Mouse (Mus musculus) intestine, postnatal 0 days (tissue): Measurements from ENCODE around the gene Zfand3. TPM values are rescaled to one million over a fixed set of nuclear protein-coding genes. Genes with fewer than 3 reads are reported as not detected.

Experiments used
- ATAC-seq: fragments of 200-750 bp; cut with Nextera tagmentation; 2 replicates; pipeline ENCODE4 v1.8.0; 2017; ENCODE audit warnings: mild to moderate bottlenecking, moderate TSS enrichment, moderate library complexity
- H3K27ac ChIP-seq: fragments of 300-500 bp; sonication (generic); 2 replicates; pipeline ENCODE4 v1.5.1; 2014; ENCODE audit warnings: mild to moderate bottlenecking, low read depth, low read length, moderate library complexity
- H3K27me3 ChIP-seq: fragments of 300-500 bp; sonication (generic); replicated peaks from 2 replicates; pipeline ENCODE4 v1.6.1; 2014; ENCODE audit warnings: low read length, mixed read lengths; ENCODE audit not compliant: control insufficient read depth, insufficient read depth
- H3K36me3 ChIP-seq: fragments of 300-500 bp; sonication (generic); 2 replicates; pipeline ENCODE4 v1.6.1; 2014; ENCODE audit warnings: mild to moderate bottlenecking, moderate library complexity; ENCODE audit not compliant: control insufficient read depth, insufficient read depth
- H3K4me1 ChIP-seq: fragments of 300-500 bp; sonication (generic); replicated peaks from 2 replicates; pipeline ENCODE4 v1.6.1; 2014; ENCODE audit warnings: antibody characterized with exemption, low read length, mixed read lengths; ENCODE audit not compliant: control insufficient read depth, insufficient read depth
- H3K4me2 ChIP-seq: fragments of 300-500 bp; sonication (generic); replicated peaks from 2 replicates; pipeline ENCODE4 v1.6.1; 2014; ENCODE audit warnings: low read depth, mild to moderate bottlenecking, moderate library complexity
- H3K4me3 ChIP-seq: fragments of 300-500 bp; sonication (generic); 2 replicates; pipeline ENCODE4 v1.5.1; 2014; ENCODE audit warnings: low read depth, low read length
- H3K9ac ChIP-seq: fragments of 300-500 bp; sonication (generic); 2 replicates; pipeline ENCODE4 v1.6.1; 2014; ENCODE audit warnings: mild to moderate bottlenecking, low read depth, low read length
- H3K9me3 ChIP-seq: fragments of 300-500 bp; sonication (generic); 2 replicates; pipeline ENCODE4 v1.6.1; 2016; ENCODE audit warnings: mixed run types; ENCODE audit not compliant: control insufficient read depth
- CTCF ChIP-seq: sonication (generic); IDR thresholded peaks from 2 replicates; pipeline ENCODE4 v1.5.1; 2016; ENCODE audit warnings: low read depth, mild to moderate bottlenecking, control low read depth, antibody characterized with exemption, moderate library complexity
- WGBS: fragments of 180-500 bp; shearing (Covaris S2); extraction: QIAGEN DNeasy Blood & Tissue Kit; methylation state at CpG from one replicate; pipeline ENCODE4 v1.1.7; 2014; 5-methylcytosine and 5-hydroxymethylcytosine counted together
- polyA plus RNA-seq: library from polyadenylated mRNA; unstranded; fragments of >200 nt; fragmentation: Nextera tagmentation; extraction: Ambion mirVana; gene quantifications from 2 replicates; pipeline ENCODE4 v1.2.1, GENCODE M21; 2015

Gene Zfand3
- polyA plus RNA-seq, 1 experiment from 2014 or later: 38.0 TPM

DNA sequence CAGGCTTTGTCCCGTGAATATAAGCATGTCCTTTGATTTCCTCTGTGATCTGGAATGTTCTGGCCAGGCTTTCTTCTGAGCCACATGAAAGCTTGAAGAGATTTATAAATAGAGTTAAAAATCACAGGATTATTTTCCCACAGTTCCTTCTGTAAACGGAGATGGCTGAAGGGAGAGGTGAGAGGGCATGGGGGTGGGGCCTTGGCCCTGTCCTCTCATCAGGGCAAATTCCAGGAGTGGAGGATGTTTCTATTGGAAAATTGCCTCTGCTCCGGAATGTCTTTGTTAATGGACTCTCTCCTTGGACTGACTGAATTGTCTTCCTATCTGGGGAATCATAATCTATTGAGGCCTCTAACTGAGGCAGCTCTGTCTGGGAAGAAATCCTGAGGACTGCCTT lies 19.0 kb upstream of the Zfand3 start:
- Histone ChIP-seq H3K4me2 (no peak overlapping the region), H3K36me3 (no peaks in the 10 kb centered on the region), H3K4me3 (no peak overlapping the region), H3K27me3 (no peaks in the 10 kb centered on the region), H3K4me1 (no peaks in the 10 kb centered on the region), H3K27ac (no peak overlapping the region), H3K9ac (no peak overlapping the region), H3K9me3 (no peaks in the 10 kb centered on the region)
- WGBS: 16% methylated on average over 3 of the region's 3 CpGs
- no peak for ATAC-seq
- TF ChIP-seq CTCF: no peak

DNA sequence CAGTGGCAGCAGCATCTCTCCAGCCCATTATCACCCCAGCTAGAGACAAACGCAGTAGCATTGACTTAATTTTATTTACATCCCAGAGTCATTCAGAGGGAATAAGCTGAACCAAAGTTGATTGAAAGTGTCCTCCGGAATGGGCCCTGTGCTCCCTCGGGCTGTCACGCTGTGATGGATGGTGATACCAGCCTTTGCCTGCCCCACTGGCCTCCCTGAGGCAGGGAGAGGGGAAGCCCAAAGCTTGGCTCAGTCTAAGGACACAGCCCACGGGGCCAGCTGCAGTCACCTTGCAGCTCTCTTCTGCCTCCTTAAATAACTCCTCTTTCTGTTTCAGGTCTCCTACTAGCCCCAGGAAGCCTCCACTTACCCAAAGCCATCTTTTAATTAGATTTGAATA lies 16.4 kb upstream of the Zfand3 start:
- Histone ChIP-seq H3K27ac (no peak overlapping the region), H3K36me3 (no peaks in the 10 kb centered on the region), H3K27me3 (no peaks in the 10 kb centered on the region), H3K4me2 (no peak overlapping the region), H3K4me1 (no peaks in the 10 kb centered on the region), H3K9ac (no peak overlapping the region), H3K9me3 (no peaks in the 10 kb centered on the region), H3K4me3 (no peak overlapping the region)
- WGBS: 26% methylated on average over 5 of the region's 5 CpGs
- no peak for TF ChIP-seq CTCF
- no peak for ATAC-seq

DNA sequence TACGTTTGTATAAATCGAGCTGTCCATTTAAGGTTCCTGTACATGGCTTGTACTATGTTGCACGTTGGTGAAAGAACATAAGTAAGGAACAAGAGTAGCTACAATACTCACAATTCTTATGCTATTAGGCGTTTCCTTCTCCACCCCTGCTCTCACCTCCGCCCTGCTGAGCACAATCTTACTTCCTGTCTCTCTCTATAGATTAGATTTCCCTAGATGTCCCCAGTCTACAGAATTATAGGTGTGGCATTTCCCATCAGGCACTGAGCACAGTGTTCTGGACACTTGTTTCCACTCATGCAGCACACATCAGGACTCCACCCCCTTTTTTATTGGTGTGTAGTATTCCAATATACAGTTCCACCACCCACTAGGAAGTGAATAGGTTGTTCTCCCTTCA lies 14.9 kb upstream of the Zfand3 start:
- TF ChIP-seq CTCF: no peak
- Histone ChIP-seq H3K4me3 (no peak overlapping the region), H3K9ac (no peak overlapping the region), H3K4me1 (no peaks in the 10 kb centered on the region), H3K9me3 (no peaks in the 10 kb centered on the region), H3K4me2 (no peak overlapping the region), H3K36me3 (no peaks in the 10 kb centered on the region), H3K27ac (no peak overlapping the region), H3K27me3 (no peaks in the 10 kb centered on the region)
- ATAC-seq: no peak
- WGBS: 83% methylated on average over 5 of the region's 5 CpGs

DNA sequence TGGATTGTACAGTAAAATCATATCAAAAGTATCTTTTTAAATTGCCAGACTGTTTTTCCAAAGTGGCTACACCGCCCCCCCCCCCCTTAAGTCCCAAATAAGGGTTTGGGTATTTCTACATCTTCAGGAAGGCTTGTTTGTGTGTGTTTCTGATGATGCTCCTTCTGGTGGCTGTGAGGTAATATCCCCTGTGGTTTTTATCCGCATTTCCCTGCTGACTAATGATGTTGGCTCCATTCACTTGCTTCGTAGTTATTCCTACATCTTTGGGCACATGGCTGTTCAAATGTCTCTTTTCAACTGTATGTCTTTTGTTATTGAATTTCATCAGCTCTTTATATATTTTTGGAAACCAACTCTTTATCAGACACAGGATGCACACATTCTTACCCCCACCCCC lies 14.4 kb upstream of the Zfand3 start:
- no peaks in the 10 kb centered on the region for H3K9me3 ChIP-seq
- H3K36me3 ChIP-seq: no peaks in the 10 kb centered on the region
- H3K27ac ChIP-seq: no peak overlapping the region
- H3K4me2 ChIP-seq: no peak overlapping the region
- no peak for ATAC-seq
- no peak overlapping the region for H3K9ac ChIP-seq
- no peak for TF ChIP-seq CTCF
- 92% methylated on average over 3 of the region's 3 CpGs for WGBS
- no peak overlapping the region for H3K4me3 ChIP-seq
- H3K4me1 ChIP-seq: no peaks in the 10 kb centered on the region
- H3K27me3 ChIP-seq: no peaks in the 10 kb centered on the region

DNA sequence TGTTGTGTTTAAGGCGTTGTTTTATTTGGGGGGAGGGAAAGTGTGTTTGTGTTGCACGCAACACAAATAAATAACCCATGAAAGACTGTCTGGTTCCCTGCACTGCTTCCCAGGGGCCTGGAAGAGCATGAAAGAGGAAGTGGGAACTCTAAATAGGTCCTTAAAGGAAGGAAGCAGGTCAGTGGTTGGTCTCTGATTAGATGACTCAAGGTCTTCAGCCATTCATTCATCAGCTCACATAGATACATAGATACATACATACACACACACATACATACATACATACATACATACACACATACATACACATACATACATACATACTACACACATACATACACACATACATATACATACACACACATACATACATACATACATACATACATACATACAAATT lies 13.7 kb upstream of the Zfand3 start:
- Histone ChIP-seq H3K4me1 (no peaks in the 10 kb centered on the region), H3K9ac (no peak overlapping the region), H3K4me2 (no peak overlapping the region), H3K9me3 (no peaks in the 10 kb centered on the region), H3K27ac (no peak overlapping the region), H3K36me3 (no peaks in the 10 kb centered on the region), H3K4me3 (no peak overlapping the region), H3K27me3 (no peaks in the 10 kb centered on the region)
- no peak for ATAC-seq
- no peak for TF ChIP-seq CTCF
- WGBS: 83% methylated on average over 2 of the region's 2 CpGs

DNA sequence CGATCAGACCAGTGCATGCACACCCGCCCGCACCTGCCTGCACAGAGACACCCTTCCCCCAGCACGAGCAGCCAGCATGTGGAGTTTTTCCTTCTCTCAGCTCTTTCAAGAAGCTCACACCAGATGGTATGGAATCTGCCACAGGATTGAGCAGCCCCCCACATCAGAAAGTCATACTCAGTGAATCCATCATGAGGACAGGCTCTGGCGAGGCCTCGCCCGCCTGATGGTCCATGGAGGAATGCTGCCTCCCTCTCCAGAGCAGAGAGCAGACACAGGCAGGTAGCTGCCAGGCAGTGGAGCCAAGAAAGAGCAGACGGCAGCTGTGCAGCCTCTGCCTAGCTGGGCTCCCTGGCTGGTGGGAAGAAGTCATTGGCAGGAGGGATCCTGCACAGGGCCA lies 11.0 kb upstream of the Zfand3 start:
- no peak for ATAC-seq
- H3K9me3 ChIP-seq: no peaks in the 10 kb centered on the region
- no peak overlapping the region for H3K4me3 ChIP-seq
- no peak for TF ChIP-seq CTCF
- no peak overlapping the region for H3K9ac ChIP-seq
- no peaks in the 10 kb centered on the region for H3K4me1 ChIP-seq
- no peaks in the 10 kb centered on the region for H3K36me3 ChIP-seq
- WGBS: 78% methylated on average over 8 of the region's 8 CpGs
- H3K27ac ChIP-seq: no peak overlapping the region
- H3K27me3 ChIP-seq: no peaks in the 10 kb centered on the region
- no peak overlapping the region for H3K4me2 ChIP-seq

DNA sequence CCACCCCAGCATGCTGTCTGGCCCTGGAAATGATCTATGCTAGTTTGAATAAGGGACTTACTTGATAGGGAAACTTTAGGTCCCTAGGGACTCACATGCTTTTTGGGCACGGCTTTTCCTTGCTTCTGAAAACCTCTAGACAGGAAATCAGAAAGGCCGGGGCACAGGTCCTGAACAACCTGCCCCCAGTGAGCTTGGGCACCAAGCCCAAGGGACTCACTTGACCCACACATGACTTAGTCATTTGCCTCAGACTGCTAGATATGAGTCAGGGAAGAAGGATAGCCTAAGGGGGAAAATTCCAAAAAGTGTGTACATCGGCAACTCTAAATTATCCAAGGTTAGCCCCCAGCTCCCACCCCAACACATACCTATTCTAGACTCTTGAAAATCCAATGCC lies 10.5 kb upstream of the Zfand3 start:
- no peak for TF ChIP-seq CTCF
- H3K27ac ChIP-seq: no peak overlapping the region
- no peaks in the 10 kb centered on the region for H3K27me3 ChIP-seq
- WGBS: 81% methylated on average over 3 of the region's 3 CpGs
- H3K9me3 ChIP-seq: no peaks in the 10 kb centered on the region
- H3K9ac ChIP-seq: no peak overlapping the region
- H3K36me3 ChIP-seq: no peaks in the 10 kb centered on the region
- ATAC-seq: no peak
- H3K4me1 ChIP-seq: no peaks in the 10 kb centered on the region
- no peak overlapping the region for H3K4me3 ChIP-seq
- H3K4me2 ChIP-seq: no peak overlapping the region
